Mouse (Mus musculus) cerebellum, adult 2 months (tissue): ENCODE data around the gene Palmd. TPM values are rescaled to one million over a fixed set of nuclear protein-coding genes. Genes with fewer than 3 reads are reported as not detected.

Source experiments
- DNase-seq, 2 experiments: peaks; one replicate each; pipeline ENCODE4 v3.0.0; 2021
- H3K27ac ChIP-seq: fragments of 200-500 bp; 2 replicates; pipeline ENCODE4 v1.5.1; 2012; ENCODE audit warnings: low read length, control low read depth, inconsistent platforms; ENCODE audit not compliant: insufficient read depth
- H3K27me3 ChIP-seq: fragments of 200-500 bp; 2 replicates; pipeline ENCODE4 v1.6.1; 2012; ENCODE audit warnings: inconsistent platforms, mild to moderate bottlenecking, low read length, moderate library complexity; ENCODE audit not compliant: control insufficient read depth, insufficient read depth
- H3K4me1 ChIP-seq: fragments of 200-500 bp; 2 replicates; pipeline ENCODE4 v1.6.1; 2011; ENCODE audit warnings: low read length; ENCODE audit not compliant: control insufficient read depth, insufficient read depth
- H3K4me3 ChIP-seq: fragments of 200-500 bp; replicated peaks from 2 replicates; pipeline ENCODE3; 2011; ENCODE audit warnings: mild to moderate bottlenecking, low read depth, low read length, control low read depth; ENCODE audit not compliant: insufficient read depth
- CTCF ChIP-seq: fragments of 200-500 bp; IDR thresholded peaks from 2 replicates; pipeline ENCODE4 v1.5.1; 2011; ENCODE audit warnings: low read depth, mild to moderate bottlenecking, control low read depth, low read length, moderate library complexity, borderline replicate concordance; ENCODE audit not compliant: insufficient read depth
- POLR2A ChIP-seq: fragments of 200-500 bp; IDR thresholded peaks from 2 replicates; pipeline ENCODE4 v1.6.1; 2011; ENCODE audit warnings: low read length, control low read depth, borderline replicate concordance; ENCODE audit not compliant: insufficient read depth
- WGBS: fragments of 180-500 bp; shearing (Covaris S2); methylation state at CpG from one replicate; pipeline ENCODE4 v1.1.7; 2018; 5-methylcytosine and 5-hydroxymethylcytosine counted together
- polyA plus RNA-seq: library from polyadenylated mRNA; depleted of rRNA; stranded (reverse); fragments of >200 nt; gene quantifications from 2 replicates; pipeline ENCODE4 v1.2.3, GENCODE M21; 2012

Palmd gene
- polyA plus RNA-seq, 1 experiment, result 5.1 TPM

DNA sequence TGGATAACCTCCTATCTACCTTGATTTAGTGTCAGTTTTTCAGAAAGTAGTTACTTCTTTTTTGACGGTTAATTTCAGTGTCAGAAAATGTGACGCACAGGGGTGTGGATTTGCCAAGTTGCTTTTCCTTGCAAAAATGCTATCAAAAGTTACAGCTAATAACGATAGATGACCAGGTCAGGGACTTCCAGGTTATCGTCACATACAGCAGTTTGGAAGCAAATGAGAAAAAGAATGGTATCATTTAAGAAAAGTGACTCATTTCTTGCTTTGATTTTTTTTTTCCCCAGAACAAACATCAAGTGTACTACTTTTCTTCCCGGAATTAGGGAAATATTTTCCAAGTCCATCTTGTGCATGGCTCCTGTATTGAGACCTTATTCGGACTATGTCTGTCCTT is 1.4 kb downstream of the Palmd start:
- no peaks in the 10 kb centered on the region; the same call in 1 of the 2 replicates for H3K27me3 ChIP-seq
- H3K4me1 ChIP-seq, result no peaks in the 10 kb centered on the region
- TF ChIP-seq POLR2A (no peak), CTCF (no peak)
- H3K4me3 ChIP-seq, result no peak overlapping the region
- DNase-seq, result no peak
- WGBS, result 72% methylated on average over 6 of the region's 6 CpGs
- no peak overlapping the region for H3K27ac ChIP-seq

DNA sequence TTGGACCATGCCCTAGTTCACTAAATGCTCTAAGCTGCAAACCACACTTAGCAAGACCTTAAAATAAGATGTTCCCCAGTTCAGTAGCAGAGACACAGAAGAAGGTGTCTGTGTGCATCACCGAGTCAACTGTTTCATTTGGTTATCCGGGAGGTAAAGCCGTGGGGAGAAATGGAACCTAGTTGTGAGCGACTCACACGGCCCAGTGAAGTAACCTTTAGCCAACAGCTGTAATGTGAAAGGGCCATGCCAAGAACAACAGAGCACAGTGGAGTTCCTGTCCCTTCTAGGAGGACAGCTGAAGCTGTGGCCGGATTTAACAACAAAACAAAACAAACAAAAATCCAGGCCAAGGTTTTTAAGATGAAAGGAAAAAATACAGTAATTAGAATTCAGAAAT is 2.0 kb downstream of the Palmd start:
- TF ChIP-seq CTCF (no peak), POLR2A (no peak)
- 28% methylated on average over 6 of the region's 6 CpGs for WGBS
- DNase-seq, result no peak
- Histone ChIP-seq H3K4me3 (no peak overlapping the region), H3K27me3 (no peaks in the 10 kb centered on the region; the same call in 1 of the 2 replicates), H3K4me1 (no peaks in the 10 kb centered on the region), H3K27ac (no peak overlapping the region)

DNA sequence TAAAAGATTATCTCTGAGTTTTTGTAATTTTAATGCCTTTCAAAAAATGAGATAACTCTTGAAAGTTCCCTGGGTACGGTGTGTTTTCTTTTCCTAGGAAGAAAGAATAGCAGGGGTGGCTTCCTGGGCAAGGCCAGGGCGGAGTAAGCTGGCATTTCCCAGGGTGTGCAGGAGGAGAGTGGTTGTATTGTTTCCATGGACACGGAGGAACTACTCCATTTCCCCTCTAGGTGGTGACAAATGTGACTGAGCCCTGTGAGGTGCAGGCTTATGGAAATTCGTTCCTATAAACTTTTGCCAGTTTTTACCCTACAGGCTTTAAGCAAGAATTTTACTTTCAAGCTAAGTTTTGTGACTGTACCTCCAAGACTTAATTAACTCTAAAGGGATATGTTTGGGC is 2.6 kb downstream of the Palmd start:
- WGBS, result 13% methylated on average over 4 of the region's 4 CpGs
- TF ChIP-seq CTCF, result 0 out of 2 replicates have a peak, but pooled peaks have one; percentile 7
- TF ChIP-seq POLR2A, result no peak
- no peak overlapping the region for H3K4me3 ChIP-seq
- H3K27me3 ChIP-seq, result no peaks in the 10 kb centered on the region; the same call in 1 of the 2 replicates
- H3K4me1 ChIP-seq, result no peaks in the 10 kb centered on the region
- DNase-seq, result no peak
- H3K27ac ChIP-seq, result no peak overlapping the region

DNA sequence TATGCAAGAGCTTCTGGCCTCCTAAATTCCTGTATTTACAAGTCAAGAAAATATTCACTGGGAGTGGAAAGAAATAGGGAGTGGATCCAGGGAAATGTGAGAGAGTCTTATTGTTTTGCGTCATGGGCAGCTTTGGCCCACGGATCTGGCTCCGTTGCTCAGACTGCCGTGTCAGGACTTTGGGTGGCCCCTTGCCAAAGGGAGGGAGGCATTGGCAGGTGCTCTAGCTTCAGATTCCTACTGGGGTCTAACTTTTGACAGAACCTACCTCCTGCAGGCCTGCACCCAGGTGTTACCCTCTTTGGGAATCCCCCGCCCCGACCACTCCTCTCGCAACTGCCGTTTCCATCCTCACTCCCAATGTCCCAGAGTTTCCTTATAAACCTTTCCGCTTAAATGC is 4.4 kb downstream of the Palmd start:
- H3K4me3 ChIP-seq, result no peak overlapping the region
- no peaks in the 10 kb centered on the region for H3K4me1 ChIP-seq
- no peak overlapping the region for H3K27ac ChIP-seq
- H3K27me3 ChIP-seq, result no peaks in the 10 kb centered on the region; the same call in 1 of the 2 replicates
- whole genome bisulfite sequencing, result 25% methylated on average over 9 of the region's 9 CpGs
- DNase-seq, result no peak
- TF ChIP-seq CTCF (no peak), POLR2A (no peak)

DNA sequence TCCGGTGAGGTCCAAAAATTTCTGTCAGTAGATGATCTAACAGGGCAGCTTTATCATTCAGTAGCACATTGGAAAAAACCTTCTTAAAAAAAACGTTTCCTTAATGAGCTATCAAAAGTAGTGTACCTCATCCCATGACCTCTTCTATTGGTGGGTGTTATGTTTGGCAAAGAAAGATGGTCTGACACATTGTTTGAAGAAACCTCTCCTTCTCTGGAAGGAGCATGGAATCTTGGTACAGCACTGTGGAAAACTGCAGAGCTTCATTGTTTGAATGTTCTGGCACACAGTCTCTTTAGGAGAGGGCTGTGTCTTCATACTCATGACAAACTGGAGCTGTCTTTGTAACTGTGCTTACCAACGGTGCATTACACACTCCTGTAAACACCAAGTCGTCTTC is 5.6 kb downstream of the Palmd start:
- WGBS, result 68% methylated on average over 4 of the region's 4 CpGs
- Histone ChIP-seq H3K27ac (no peak overlapping the region), H3K4me3 (no peak overlapping the region), H3K27me3 (no peaks in the 10 kb centered on the region; the same call in 1 of the 2 replicates), H3K4me1 (no peaks in the 10 kb centered on the region)
- TF ChIP-seq POLR2A (no peak), CTCF (no peak)
- DNase-seq, result no peak

DNA sequence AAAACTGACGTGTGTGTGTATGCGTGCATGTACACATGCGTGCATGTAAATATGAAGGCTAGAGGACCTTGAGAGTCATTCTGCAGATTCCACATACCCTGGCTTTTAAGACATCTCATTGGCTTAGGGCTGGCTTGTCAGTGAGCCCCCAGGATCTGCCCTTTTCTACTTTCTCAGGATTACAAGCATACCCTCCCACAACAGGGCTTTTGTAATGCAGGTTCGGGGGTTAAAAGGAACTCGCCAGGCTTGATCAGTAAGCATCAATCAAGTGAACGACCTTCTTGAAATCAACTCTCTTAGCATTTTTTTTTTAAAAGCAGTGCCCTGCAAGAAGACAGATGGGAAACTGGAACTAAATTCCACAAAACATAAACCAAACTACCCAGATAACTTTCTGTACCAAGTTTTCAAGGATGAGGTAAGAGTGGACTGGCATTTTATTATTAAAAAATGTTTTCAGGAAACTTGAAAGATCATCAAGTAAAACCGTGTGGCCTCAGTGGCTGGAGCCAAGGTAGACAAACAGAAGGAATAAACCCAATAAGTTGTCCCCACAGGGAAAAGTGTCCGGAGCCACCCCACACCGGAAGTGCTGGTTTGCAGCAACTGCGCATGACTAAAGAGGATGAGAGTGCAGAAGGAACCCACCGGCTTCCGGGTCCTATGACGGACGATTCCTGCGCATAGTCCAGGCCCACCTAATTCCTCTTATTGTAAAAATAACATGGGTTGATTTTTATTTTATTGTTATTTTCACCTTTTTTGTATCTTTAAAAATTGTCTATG is 7.2 kb downstream of the Palmd start:
- H3K4me1 ChIP-seq, result no peaks in the 10 kb centered on the region
- H3K4me3 ChIP-seq, result no peak overlapping the region
- WGBS, result 81% methylated on average over 15 of the region's 15 CpGs
- no peak for DNase-seq
- TF ChIP-seq POLR2A (no peak), CTCF (no peak)
- H3K27me3 ChIP-seq, result no peaks in the 10 kb centered on the region
- no peak overlapping the region for H3K27ac ChIP-seq

DNA sequence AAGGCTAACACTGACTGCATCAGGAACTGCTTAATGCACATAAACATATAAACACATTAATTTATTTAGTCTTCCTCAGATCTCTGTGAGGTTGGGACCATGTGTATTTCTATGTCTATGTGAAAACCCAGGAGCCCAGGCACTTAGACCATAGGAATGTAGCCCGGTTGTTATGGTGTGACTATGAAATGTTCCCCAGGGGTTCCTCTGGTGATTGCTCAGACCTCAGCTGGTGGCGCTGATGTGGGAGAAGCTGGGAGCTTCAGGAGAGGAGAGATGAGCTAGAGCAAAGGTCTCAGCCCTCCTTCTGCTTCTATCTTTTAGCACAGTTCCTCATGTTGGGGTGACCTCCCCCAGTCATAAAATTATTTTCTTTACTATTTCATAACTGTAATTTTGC is 8.4 kb downstream of the Palmd start:
- TF ChIP-seq POLR2A (no peak), CTCF (no peak)
- 76% methylated on average over 2 of the region's 2 CpGs for WGBS
- no peak overlapping the region for H3K27ac ChIP-seq
- no peak overlapping the region for H3K4me3 ChIP-seq
- no peaks in the 10 kb centered on the region for H3K27me3 ChIP-seq
- DNase-seq, result no peak
- no peaks in the 10 kb centered on the region for H3K4me1 ChIP-seq

DNA sequence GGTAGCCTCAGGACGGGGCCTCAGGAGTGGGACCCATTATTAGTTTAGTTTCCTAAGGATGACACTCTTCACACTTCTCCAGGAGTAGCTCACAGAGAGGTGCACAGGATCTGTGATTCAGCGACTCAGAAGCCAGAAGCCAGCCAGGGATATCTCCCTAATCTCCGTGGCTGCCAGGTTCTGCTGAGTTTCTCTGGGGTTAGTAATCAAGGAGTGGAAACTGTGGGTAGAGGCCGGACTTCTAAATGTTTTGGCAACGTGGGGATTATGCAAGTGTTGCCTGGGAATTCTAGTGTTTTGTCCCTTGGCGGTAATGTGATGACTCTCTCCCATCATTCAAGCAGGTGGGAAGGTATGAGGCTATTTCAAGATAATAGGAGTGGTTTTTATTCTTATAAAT is 13.7 kb downstream of the Palmd start:
- Histone ChIP-seq H3K4me1 (no peaks in the 10 kb centered on the region), H3K4me3 (no peak overlapping the region), H3K27me3 (no peaks in the 10 kb centered on the region), H3K27ac (no peak overlapping the region)
- TF ChIP-seq CTCF (no peak), POLR2A (no peak)
- WGBS, result 68% methylated on average over 6 of the region's 6 CpGs
- DNase-seq, result no peak

DNA sequence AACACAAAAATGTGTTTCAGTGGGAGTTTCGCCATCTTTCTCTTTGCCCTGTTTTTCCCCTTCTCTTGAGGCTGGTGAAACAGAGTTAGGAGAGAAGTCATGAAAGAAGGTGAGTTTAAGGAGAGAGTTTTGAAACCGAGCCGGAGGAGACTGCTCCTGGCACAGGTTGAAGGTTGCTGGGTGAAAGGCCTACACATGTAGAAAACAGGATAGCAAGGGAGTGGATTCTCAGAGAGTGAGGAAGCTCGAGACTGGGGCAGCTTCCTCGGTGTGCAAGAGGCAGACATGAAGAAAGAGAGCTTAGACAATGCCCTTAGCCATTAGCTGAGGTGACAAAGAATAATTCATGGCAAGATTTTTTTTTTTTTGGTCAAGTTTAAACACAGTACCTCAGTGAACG is 15.4 kb downstream of the Palmd start:
- whole genome bisulfite sequencing, result 93% methylated on average over 6 of the region's 6 CpGs
- Histone ChIP-seq H3K27me3 (no peaks in the 10 kb centered on the region), H3K4me1 (no peaks in the 10 kb centered on the region), H3K27ac (no peak overlapping the region), H3K4me3 (no peak overlapping the region)
- no peak for DNase-seq
- TF ChIP-seq CTCF (no peak), POLR2A (no peak)
